Comparison of ENCODE assay signal across 22 mouse cellular contexts in genomic region chr1:134938233-134938632, GRCm38 (mm10).
"Had no signal": no experiment of that assay in that cellular context is flagged by ENCODE, and none has a peak within 500 bp of the region (broad histone marks: within the 10 kb centered on the region; RNA-seq: fewer than 3 reads in every experiment).

No protein-coding gene starts in this region.

- ATAC-seq: hindbrain, postnatal 0 days; intestine, embryonic 16.5 days; liver, embryonic 12.5 days had no signal

- H3K9me3 ChIP-seq: heart, embryonic 12.5 days; hindbrain, embryonic 13.5 days; hindbrain, embryonic 15.5 days; kidney, embryonic 15.5 days; limb, embryonic 13.5 days; limb, embryonic 15.5 days; liver, embryonic 12.5 days had no signal

- H3K4me2 ChIP-seq: heart, embryonic 12.5 days; hindbrain, embryonic 13.5 days; hindbrain, embryonic 15.5 days; kidney, embryonic 15.5 days; limb, embryonic 13.5 days; limb, embryonic 15.5 days; liver, embryonic 12.5 days had no signal

- H3K4me3 ChIP-seq: heart, embryonic 12.5 days; hindbrain, embryonic 13.5 days; hindbrain, embryonic 15.5 days; kidney, embryonic 15.5 days; limb, embryonic 13.5 days; limb, embryonic 15.5 days; liver, embryonic 12.5 days had no signal

- H3K4me1 ChIP-seq: hindbrain, embryonic 13.5 days; hindbrain, embryonic 15.5 days; limb, embryonic 13.5 days had no signal

- H3K9ac ChIP-seq: heart, embryonic 12.5 days; hindbrain, embryonic 13.5 days; hindbrain, embryonic 15.5 days; kidney, embryonic 15.5 days; limb, embryonic 13.5 days; limb, embryonic 15.5 days; liver, embryonic 12.5 days; liver, embryonic 14.5 days had no signal

- H3K27me3 ChIP-seq: heart, embryonic 12.5 days; hindbrain, embryonic 13.5 days; hindbrain, embryonic 15.5 days; kidney, embryonic 15.5 days; limb, embryonic 13.5 days; limb, embryonic 15.5 days; liver, embryonic 12.5 days had no signal

- H3K36me3 ChIP-seq: hindbrain, embryonic 13.5 days; hindbrain, embryonic 15.5 days; kidney, embryonic 15.5 days; limb, embryonic 13.5 days; limb, embryonic 15.5 days; liver, embryonic 12.5 days had no signal

- DNase-seq: gastrocnemius, postnatal 14 days; gastrocnemius, postnatal 36 days; heart, adult 18-20 months; kidney, adult 11 months; kidney, adult 2 months; kidney, adult 9 months; kidney, postnatal 14 days; kidney, postnatal 36 days; layer of hippocampus, adult 9-11 months; layer of hippocampus, postnatal 36 days; left cerebral cortex, postnatal 4 days had no signal

- H3K27ac ChIP-seq: hindbrain, embryonic 13.5 days; hindbrain, embryonic 15.5 days; hindbrain, postnatal 0 days; kidney, embryonic 15.5 days; kidney, postnatal 0 days; limb, embryonic 13.5 days; limb, embryonic 15.5 days; liver, embryonic 12.5 days; liver, embryonic 14.5 days had no signal
